In the genomic region with DNA sequence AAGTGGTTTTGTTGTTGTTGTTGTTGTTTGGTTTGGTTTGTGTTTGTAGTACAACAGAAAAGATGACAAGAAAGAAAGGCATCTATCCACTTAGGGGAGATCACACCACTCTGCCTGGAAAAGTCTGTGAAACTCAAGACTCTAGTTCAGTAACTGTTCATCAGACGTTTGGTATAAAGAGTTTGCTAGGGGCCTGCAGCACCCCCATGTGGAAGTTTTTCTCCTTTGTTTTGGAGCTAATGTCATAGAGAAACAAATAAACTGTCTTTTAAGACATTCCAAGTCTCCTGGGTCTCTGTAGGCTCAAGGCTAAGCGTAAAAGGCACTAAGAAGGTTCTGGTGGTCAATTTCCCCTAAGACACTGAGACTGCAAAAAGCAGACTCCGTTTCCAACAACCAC, we compare ENCODE assay signal across 9 mouse cellular contexts. TPM values are rescaled to one million over a fixed set of nuclear protein-coding genes. Genes with fewer than 3 reads are reported as not detected.
DNase-seq lines count a peak whose midpoint lies in the region; ATAC-seq and TF ChIP-seq lines count a peak whose summit lies in the region.
"Had no signal": no experiment of that assay in that cellular context is flagged by ENCODE, and none has a peak within 500 bp of the region (broad histone marks: within the 10 kb centered on the region; RNA-seq: fewer than 3 reads in every experiment).

No protein-coding gene starts in this region.

- ATAC-seq in liver, embryonic 13.5 days (ENCODE audit: low read depth): no peak

- no peaks in the 10 kb centered on the region for H3K27me3 ChIP-seq in liver, embryonic 13.5 days

- 48% methylated on average over 3 of the region's 3 CpGs for WGBS in liver, embryonic 13.5 days (ENCODE audit: insufficient replicate concordance)

- peaks cover 30% of the 10 kb centered on the region for H3K36me3 ChIP-seq in liver, embryonic 13.5 days

- DNase-seq in gastrocnemius, adult 2 months: no peak
- DNase-seq in gastrocnemius, postnatal 14 days: no peak
- DNase-seq in thymus, postnatal 0 days (ENCODE audit: low spot score): peak; percentile 13
- DNase-seq in thymus, postnatal 10 days (ENCODE audit: low spot score in 2 of 2): no peak
- no peak for DNase-seq in liver, embryonic 13.5 days
- DNase-seq in urinary bladder, adult 2 months (ENCODE audit: low spot score): no peak
- DNase-seq in adrenal gland, adult (ENCODE audit: inconsistent age in 2 of 2, low spot score in 1 of 2): no peak
- no peak for DNase-seq in testis, postnatal 10 days (ENCODE audit: low spot score)
- DNase-seq: cerebellum, adult 18-20 months had no signal

- H3K4me1 ChIP-seq in liver, embryonic 13.5 days (replicated peaks): peaks cover 31% of the 10 kb centered on the region

- peak; percentile 30; the same call in 1 of the 2 replicates for TF ChIP-seq CTCF in gastrocnemius, adult 2 months (IDR thresholded peaks at IDR 0.05)

- peak overlapping the region; percentile 92 for H3K27ac ChIP-seq in gastrocnemius, adult 2 months
- no peak overlapping the region for H3K27ac ChIP-seq in liver, embryonic 13.5 days

- H3K9me3 ChIP-seq in liver, embryonic 13.5 days (replicated peaks): no peaks in the 10 kb centered on the region

- H3K4me2 ChIP-seq in liver, embryonic 13.5 days: peak overlapping the region; percentile 89

- peak overlapping the region; percentile 86; the same call in 1 of the 2 replicates for H3K9ac ChIP-seq in liver, embryonic 13.5 days

- peak overlapping the region; percentile 95 for H3K4me3 ChIP-seq in gastrocnemius, adult 2 months
- H3K4me3 ChIP-seq in liver, embryonic 13.5 days (replicated peaks): peak overlapping the region; percentile 83

- intact Hi-C loops in gastrocnemius, adult 2 months (cut with DNase I): loop anchor here (2.0 to 5.0 kb wide), 3 partner anchors 13 to 86 kb away; no protein-coding TSS in a partner anchor
- intact Hi-C loops in gastrocnemius, postnatal 14 days (cut with DNase I; ENCODE audit: low total_unique reads): no loop called here

RNA-seq across cellular contexts. Expression of gene Snx11, which starts 1.3 kb away (rescaled TPM):
- total RNA-seq in gastrocnemius, adult 2 months (2021): 10 to 100 TPM; 11.1 to 13.6 TPM
- 10 to 100 TPM in 1 of 2 experiments, 1 to 10 TPM in 1; 7.7 to 11.0 TPM for total RNA-seq in gastrocnemius, postnatal 14 days (2021)
- 16.0 and 18.6 TPM in 2 replicates for polyA plus RNA-seq in thymus, postnatal 0 days (2015; fragmentation: Nextera tagmentation; extraction: Ambion mirVana)
- 9.7 and 10.6 TPM in 2 replicates for polyA plus RNA-seq in liver, embryonic 13.5 days (2015; fragmentation: Nextera tagmentation; extraction: Ambion mirVana)
- 26.0 and 30.0 TPM in 2 replicates for polyA plus RNA-seq in urinary bladder, adult 2 months (2012; rRNA removed)

RNA-seq across cellular contexts. Expression of gene Cbx1, which starts 12.9 kb away (rescaled TPM):
- 10 to 100 TPM; 35.0 to 42.0 TPM for total RNA-seq in gastrocnemius, adult 2 months (2021)
- 10 to 100 TPM; 36.4 to 37.5 TPM for total RNA-seq in gastrocnemius, postnatal 14 days (2021)
- 129 and 132 TPM in 2 replicates for polyA plus RNA-seq in thymus, postnatal 0 days (2015; fragmentation: Nextera tagmentation; extraction: Ambion mirVana)
- 47.5 and 51.9 TPM in 2 replicates for polyA plus RNA-seq in liver, embryonic 13.5 days (2015; fragmentation: Nextera tagmentation; extraction: Ambion mirVana)
- polyA plus RNA-seq in urinary bladder, adult 2 months (2012; rRNA removed): 43.6 and 46.4 TPM in 2 replicates

RNA-seq across cellular contexts. Expression of gene Nfe2l1, which starts 53.7 kb away (rescaled TPM):
- 100 to 1,000 TPM; 395 to 484 TPM for total RNA-seq in gastrocnemius, adult 2 months (2021)
- total RNA-seq in gastrocnemius, postnatal 14 days (2021): 100 to 1,000 TPM; 241 to 268 TPM
- polyA plus RNA-seq in thymus, postnatal 0 days (2015; fragmentation: Nextera tagmentation; extraction: Ambion mirVana): 34.9 and 40.6 TPM in 2 replicates
- polyA plus RNA-seq in liver, embryonic 13.5 days (2015; fragmentation: Nextera tagmentation; extraction: Ambion mirVana): 19.2 and 20.2 TPM in 2 replicates
- 120 and 137 TPM in 2 replicates for polyA plus RNA-seq in urinary bladder, adult 2 months (2012; rRNA removed)
